Mouse (Mus musculus) thymus, postnatal 25 days (tissue): ENCODE data around the gene Med17.

Experiments used
- DNase-seq: peaks from one replicate; pipeline ENCODE4 v3.0.0; 2022

Gene Med17

DNA sequence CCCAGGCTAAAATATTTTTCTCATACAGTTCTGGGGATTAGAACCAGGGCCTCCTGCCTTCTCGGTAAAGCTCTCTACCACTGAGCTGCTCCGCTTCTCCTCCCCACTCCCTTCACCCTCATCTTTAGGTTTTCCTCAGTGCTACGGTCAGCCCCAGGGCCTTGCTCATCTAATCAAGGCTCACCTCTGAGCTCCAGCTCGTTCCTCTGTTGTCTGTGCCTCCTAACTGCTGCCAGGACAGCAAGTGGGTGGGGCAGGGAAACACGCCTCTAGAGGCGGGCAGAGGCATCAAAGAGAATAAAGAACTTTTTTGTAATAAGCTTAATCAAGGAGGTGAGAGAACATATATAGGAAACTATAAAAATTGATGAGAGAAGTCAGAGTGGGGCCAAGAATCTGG, 8.1 kb upstream of the Med17 start:
- DNase-seq, result no peak

GRCm38 (mm10) chr9:15285443-15285842, 5.7 kb upstream of the Med17 start:
- peak; percentile 22 for DNase-seq

- no peak for DNase-seq
Observed at GRCm38 (mm10) chr9:15280491-15280879, 754 bp upstream of the Med17 start.

GRCm38 (mm10) chr9:15279139-15279648, 537 bp downstream of the Med17 start:
- DNase-seq, result no peak

DNA sequence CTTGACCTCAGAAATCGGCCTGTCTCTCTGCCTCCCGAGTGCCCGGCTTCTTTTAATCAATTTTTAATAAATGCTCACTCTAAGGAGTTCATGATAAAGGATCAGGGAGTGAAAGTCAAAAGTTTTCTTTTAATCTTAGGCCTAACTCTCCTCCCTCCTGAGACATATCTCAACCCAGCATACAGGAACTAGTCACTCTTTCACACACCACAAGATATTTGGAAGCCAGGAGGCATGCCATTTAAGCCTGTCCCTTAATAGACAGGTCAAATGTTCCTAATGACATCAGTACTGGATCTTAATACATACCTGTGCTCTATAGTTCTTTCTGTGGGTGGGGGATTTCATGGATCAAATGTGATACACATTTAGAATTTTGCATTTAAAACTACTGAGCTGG, 1.4 kb downstream of the Med17 start:
- no peak for DNase-seq

DNA sequence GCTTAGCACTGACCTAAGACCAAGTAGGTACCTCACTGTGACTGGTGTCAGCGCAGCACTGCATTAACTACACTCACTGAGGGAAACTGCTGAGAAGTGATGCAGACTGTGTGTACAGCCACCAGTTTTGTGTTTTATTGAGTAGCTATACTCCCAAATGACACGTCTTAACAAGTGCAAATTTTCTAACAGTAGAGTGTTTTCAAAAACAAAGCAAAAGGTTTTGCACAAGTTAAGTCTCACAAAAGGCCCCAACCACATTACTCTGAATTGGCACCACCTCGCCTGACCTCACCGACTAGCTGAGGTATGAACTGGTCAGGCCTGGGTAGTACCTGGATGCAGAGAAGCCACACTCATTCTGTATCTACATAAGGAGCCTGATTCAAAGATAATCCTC, 2.9 kb downstream of the Med17 start:
- DNase-seq, result no peak

DNA sequence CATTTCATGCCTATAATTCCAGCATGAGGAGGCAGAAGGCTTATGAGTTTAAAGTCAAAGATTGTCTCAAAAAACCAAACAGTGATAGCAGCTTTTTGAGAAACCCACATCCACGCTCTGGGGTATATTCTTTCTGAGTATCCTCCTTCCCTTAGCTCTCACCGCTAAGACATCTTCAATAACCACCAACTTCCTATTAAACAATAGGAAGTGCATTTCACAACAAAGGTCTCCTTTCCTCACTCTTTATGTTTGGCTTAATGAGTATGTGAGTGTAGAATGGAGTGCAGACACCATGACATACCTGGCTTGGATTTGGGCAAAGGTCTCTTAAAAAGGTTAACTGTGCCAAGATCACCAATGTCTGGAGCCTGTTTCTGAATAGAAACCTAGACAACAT, 5.8 kb downstream of the Med17 start:
- DNase-seq, result no peak

GRCm38 (mm10) chr9:15263487-15263886, 16.2 kb downstream of the Med17 start:
- no peak for DNase-seq

DNA sequence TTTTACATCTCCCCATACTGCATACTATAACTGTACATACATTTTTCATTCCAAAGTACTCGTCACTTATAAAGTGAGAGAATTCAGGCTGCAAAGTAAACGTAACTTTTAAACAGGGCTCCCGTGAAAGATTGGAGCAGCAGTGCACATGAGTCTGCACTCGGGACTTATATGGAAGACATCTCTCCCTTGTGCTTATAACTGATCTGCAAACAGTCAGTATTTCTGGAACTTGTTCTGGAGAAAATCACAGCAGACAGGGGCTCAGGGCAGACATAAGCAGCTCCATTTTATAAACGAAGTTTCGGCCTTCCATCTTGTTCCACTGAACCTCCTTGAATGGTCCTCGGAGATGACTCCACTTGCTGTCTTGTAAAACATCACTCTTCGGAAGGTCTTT, 17.8 kb downstream of the Med17 start:
- DNase-seq, result no peak

- no peak for DNase-seq
Observed at GRCm38 (mm10) chr9:15256214-15256613, 23.5 kb downstream of the Med17 start.

GRCm38 (mm10) chr9:15254501-15254900, 25.2 kb downstream of the Med17 start:
- no peak for DNase-seq

GRCm38 (mm10) chr9:15252196-15252595, 27.5 kb downstream of the Med17 start:
- DNase-seq, result no peak

- DNase-seq, result no peak
Observed at GRCm38 (mm10) chr9:15250376-15250775, 29.4 kb downstream of the Med17 start.

- no peak for DNase-seq
Observed at GRCm38 (mm10) chr9:15245319-15246075, 34.2 kb downstream of the Med17 start.

DNA sequence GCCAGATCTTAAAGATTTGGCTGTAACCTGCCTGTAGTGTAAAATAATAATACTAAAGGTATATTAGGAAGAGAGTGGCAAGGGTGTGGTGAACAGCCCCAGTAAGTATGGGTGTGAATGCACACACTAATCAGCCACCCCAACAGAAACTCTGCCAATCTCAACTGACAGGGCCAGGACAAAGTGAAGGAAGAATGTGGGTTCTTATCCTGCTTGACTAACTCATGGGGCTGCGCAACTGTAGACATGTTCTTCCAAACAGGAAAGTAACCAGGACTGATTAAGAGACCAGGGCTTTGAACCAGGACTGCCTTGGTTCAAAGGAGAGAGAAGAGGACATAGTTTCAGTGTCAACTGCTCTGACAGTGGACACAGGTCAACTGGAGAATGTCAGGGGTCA, 37.6 kb downstream of the Med17 start:
- no peak for DNase-seq

- peak; percentile 33 for DNase-seq
Observed at GRCm38 (mm10) chr9:15241596-15241939, 38.2 kb downstream of the Med17 start.

DNA sequence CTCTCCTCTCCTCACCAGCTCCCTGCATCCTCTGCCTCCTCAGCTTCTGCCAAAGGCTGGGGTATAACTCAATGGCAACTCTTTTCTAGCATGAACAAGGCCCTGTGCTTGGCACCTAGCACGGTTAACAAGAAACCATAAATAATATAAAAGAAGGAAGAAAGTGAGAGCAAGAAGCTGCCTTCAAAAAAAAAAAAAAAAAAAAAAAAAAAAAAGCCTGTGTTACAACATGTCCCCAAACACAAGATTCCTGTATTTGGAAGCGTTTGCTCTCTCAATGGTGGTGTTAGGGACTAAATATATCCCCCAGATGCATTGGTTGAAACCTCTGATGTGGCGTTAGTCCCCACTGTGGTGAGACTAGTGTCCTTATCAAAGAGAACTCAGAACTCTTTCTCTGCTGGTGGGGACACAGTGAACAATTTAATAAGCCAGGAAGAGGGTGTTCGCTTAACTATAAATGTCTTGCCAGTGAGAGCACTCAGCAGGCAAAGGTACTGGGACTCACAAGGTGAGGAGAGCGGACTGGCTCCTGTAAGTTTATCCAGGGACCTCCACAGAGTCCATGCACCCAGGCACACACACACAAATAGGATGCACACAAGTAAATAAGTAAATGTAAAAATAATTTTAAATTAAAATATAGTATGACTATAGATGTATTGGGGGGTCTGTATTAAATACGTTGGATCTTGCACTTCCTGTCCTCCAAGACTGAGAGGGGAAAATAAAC, 38.7 kb downstream of the Med17 start:
- no peak for DNase-seq

GRCm38 (mm10) chr9:15240006-15240405, 39.7 kb downstream of the Med17 start:
- no peak for DNase-seq

DNA sequence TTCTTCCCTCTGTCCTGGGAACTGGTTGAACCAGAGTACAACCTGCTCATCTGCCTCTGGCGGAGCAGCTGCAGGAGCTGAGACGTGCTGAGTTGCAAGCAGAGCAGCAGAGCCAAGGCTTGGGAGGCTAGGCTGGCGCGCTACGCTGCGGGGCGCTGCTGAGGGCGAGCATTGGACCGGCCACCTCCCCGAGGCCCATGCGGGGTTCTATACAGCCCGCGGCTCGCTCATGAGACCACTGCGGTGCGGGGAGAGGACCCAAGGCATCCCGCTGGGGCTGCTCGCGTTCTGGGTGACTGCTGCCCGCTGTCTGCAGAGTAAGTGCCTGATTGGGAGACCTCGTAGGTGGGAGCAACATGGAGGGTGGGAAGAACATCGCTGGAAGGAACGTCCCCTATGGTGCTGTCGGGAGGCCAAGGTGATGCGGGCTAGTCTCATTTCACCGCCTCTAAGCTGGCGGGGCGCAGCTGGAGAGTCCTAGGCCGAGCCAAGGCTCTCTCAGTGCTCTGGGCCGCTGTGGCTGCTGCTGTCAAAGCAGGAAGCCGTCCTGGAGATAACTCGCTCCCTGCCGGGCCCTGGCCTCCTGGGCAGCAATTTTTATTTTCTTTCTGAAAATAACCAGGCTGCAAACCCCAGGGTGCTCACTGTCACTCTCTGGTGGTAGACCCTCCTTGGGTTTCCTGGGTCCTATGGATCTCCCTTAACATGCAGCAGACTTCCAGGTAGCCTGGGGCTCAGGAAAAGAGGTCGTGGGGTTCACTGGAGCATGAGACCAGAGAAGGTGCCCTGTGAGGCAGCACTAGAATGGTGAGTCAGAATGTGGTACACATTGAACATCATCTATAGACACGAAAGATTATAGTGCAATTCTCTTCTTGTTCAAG, 40.4 kb downstream of the Med17 start, which contains the start of gene Vstm5:
Vstm5 (plus strand) TSS at position 4 of the 884 bp plus-strand sequence.
- no peak for DNase-seq

GRCm38 (mm10) chr9:15238297-15238990, 41.3 kb downstream of the Med17 start:
- DNase-seq, result no peak

- no peak for DNase-seq
Observed at GRCm38 (mm10) chr9:15237516-15238296, 42.0 kb downstream of the Med17 start.

- no peak for DNase-seq
Observed at GRCm38 (mm10) chr9:15235986-15236385, 43.7 kb downstream of the Med17 start.
